Mouse (Mus musculus) lung, embryonic 15.5 days (tissue): ENCODE measurements around the gene Btf3l4. TPM values are rescaled to one million over a fixed set of nuclear protein-coding genes. Genes with fewer than 3 reads are reported as not detected.

Experiments
- ATAC-seq: fragments of 200-750 bp; cut with Nextera tagmentation; 2 replicates; pipeline ENCODE4 v1.8.0; 2017; ENCODE audit warnings: moderate number of reproducible peaks, borderline replicate concordance; ENCODE audit not compliant: low FRiP score, low TSS enrichment; ENCODE audit errors: extremely low read depth
- H3K27ac ChIP-seq: fragments of 300-500 bp; sonication (generic); 2 replicates; pipeline ENCODE4 v1.5.1; 2015; ENCODE audit warnings: moderate library complexity, mild to moderate bottlenecking, inconsistent platforms
- H3K27me3 ChIP-seq: fragments of 300-500 bp; sonication (generic); 2 replicates; pipeline ENCODE4 v1.6.1; 2015; ENCODE audit warnings: inconsistent platforms
- H3K36me3 ChIP-seq: fragments of 300-500 bp; sonication (generic); 2 replicates; pipeline ENCODE4 v1.6.1; 2015; ENCODE audit warnings: inconsistent platforms
- H3K4me1 ChIP-seq: fragments of 300-500 bp; sonication (generic); 2 replicates; pipeline ENCODE4 v1.6.1; 2015; ENCODE audit warnings: inconsistent platforms
- H3K4me2 ChIP-seq: fragments of 300-500 bp; sonication (generic); 2 replicates; pipeline ENCODE4 v1.6.1; 2015; ENCODE audit warnings: inconsistent platforms, mild to moderate bottlenecking, moderate library complexity
- H3K4me3 ChIP-seq: fragments of 300-500 bp; sonication (generic); 2 replicates; pipeline ENCODE4 v1.5.1; 2015; ENCODE audit warnings: mild to moderate bottlenecking, inconsistent platforms
- H3K9ac ChIP-seq: fragments of 300-500 bp; sonication (generic); 2 replicates; pipeline ENCODE4 v1.6.1; 2015; ENCODE audit warnings: inconsistent platforms
- H3K9me3 ChIP-seq: fragments of 300-500 bp; sonication (generic); 2 replicates; pipeline ENCODE4 v1.6.1; 2016; ENCODE audit warnings: inconsistent platforms
- WGBS: fragments of 180-500 bp; shearing (Covaris S2); methylation state at CpG from one replicate; pipeline ENCODE4 v1.1.7; 2015; 5-methylcytosine and 5-hydroxymethylcytosine counted together
- polyA plus RNA-seq: library from polyadenylated mRNA; unstranded; fragments of >200 nt; fragmentation: Nextera tagmentation; extraction: Ambion mirVana; gene quantifications from 2 replicates; pipeline ENCODE4 v1.2.1, GENCODE M21; 2015

Gene Btf3l4
- polyA plus RNA-seq, 1 experiment from 2014 or later: 142 TPM

- Histone ChIP-seq H3K9ac (no peak overlapping the region), H3K27ac (no peak overlapping the region), H3K4me2 (no peak overlapping the region), H3K4me1 (peaks cover 24% of the 10 kb centered on the region), H3K27me3 (no peaks in the 10 kb centered on the region), H3K9me3 (no peaks in the 10 kb centered on the region), H3K4me3 (no peak overlapping the region), H3K36me3 (no peaks in the 10 kb centered on the region)
- no peak for ATAC-seq
- WGBS: 64% methylated on average over 7 of the region's 7 CpGs
These were observed 8.6 kb upstream of the Btf3l4 start for GRCm38 (mm10) chr4:108841920-108842578.

- H3K9ac ChIP-seq: no peak overlapping the region
These were observed 4.6 kb upstream of the Btf3l4 start for GRCm38 (mm10) chr4:108838031-108838430.

GRCm38 (mm10) chr4:108835496-108835895 lies 2.1 kb upstream of the Btf3l4 start:
- no peak for ATAC-seq
- peak overlapping the region; percentile 72 for H3K4me3 ChIP-seq
- 48% methylated on average over 3 of the region's 3 CpGs for WGBS
- peak overlapping the region; percentile 70 for H3K9ac ChIP-seq
- 0 out of 2 replicates have a peak overlapping the region, but pooled peaks have one; percentile 99 for H3K27ac ChIP-seq
- H3K36me3 ChIP-seq: no peaks in the 10 kb centered on the region
- H3K4me2 ChIP-seq: peak overlapping the region; percentile 74
- H3K9me3 ChIP-seq: no peaks in the 10 kb centered on the region
- H3K4me1 ChIP-seq: peaks cover 33% of the 10 kb centered on the region
- no peaks in the 10 kb centered on the region for H3K27me3 ChIP-seq

More at GRCm38 (mm10) chr4:108838031-108838430, 4.6 kb upstream of the Btf3l4 start:
- no peak overlapping the region for H3K27ac ChIP-seq
- H3K4me2 ChIP-seq: no peak overlapping the region
- ATAC-seq: no peak
- peaks cover 24% of the 10 kb centered on the region for H3K4me1 ChIP-seq
- H3K9me3 ChIP-seq: no peaks in the 10 kb centered on the region
- H3K27me3 ChIP-seq: no peaks in the 10 kb centered on the region
- no peaks in the 10 kb centered on the region for H3K36me3 ChIP-seq
- no peak overlapping the region for H3K4me3 ChIP-seq
- 67% methylated on average over 4 of the region's 4 CpGs for WGBS

GRCm38 (mm10) chr4:108834971-108835311 lies 1.5 kb upstream of the Btf3l4 start:
- Histone ChIP-seq H3K4me1 (peaks cover 33% of the 10 kb centered on the region), H3K9ac (peak overlapping the region; percentile 70), H3K36me3 (peaks cover 3% of the 10 kb centered on the region; the same call in 1 of the 2 replicates), H3K9me3 (no peaks in the 10 kb centered on the region), H3K27me3 (no peaks in the 10 kb centered on the region), H3K4me2 (peak overlapping the region; percentile 74), H3K27ac (peak overlapping the region; percentile 99), H3K4me3 (peak overlapping the region; percentile 72)
- under 1% methylated on average over 15 of the region's 15 CpGs for WGBS
- ATAC-seq: no peak

GRCm38 (mm10) chr4:108834115-108834970 lies 929 bp upstream of the Btf3l4 start, which contains the start of gene Txndc12:
Txndc12 (plus strand) TSS chr4:108834601.
- Histone ChIP-seq H3K4me3 (peak within 1 kb of the TSS; percentile 72), H3K27me3 (no peaks in the 10 kb centered on the region), H3K4me2 (peak within 1 kb of the TSS; percentile 74), H3K9me3 (no peaks in the 10 kb centered on the region), H3K36me3 (peaks cover 3% of the 10 kb centered on the region; the same call in 1 of the 2 replicates), H3K9ac (peak within 1 kb of the TSS; percentile 89), H3K27ac (peak within 1 kb of the TSS; percentile 99), H3K4me1 (peaks cover 33% of the 10 kb centered on the region)
- peak; percentile 88 for ATAC-seq
- WGBS: 0% methylated on average over 34 of the region's 34 CpGs

- Histone ChIP-seq H3K27me3 (no peaks in the 10 kb centered on the region), H3K27ac (peak overlapping the region; percentile 99), H3K4me2 (peak overlapping the region; percentile 74), H3K4me3 (peak overlapping the region; percentile 72), H3K9ac (peak overlapping the region; percentile 69), H3K4me1 (peaks cover 33% of the 10 kb centered on the region), H3K9me3 (no peaks in the 10 kb centered on the region), H3K36me3 (peaks cover 7% of the 10 kb centered on the region; the same call in 1 of the 2 replicates)
- ATAC-seq: no peak
- 0% methylated on average over 6 of the region's 6 CpGs for WGBS
These were observed 357 bp upstream of the Btf3l4 start for GRCm38 (mm10) chr4:108833828-108834114.

- peaks cover 30% of the 10 kb centered on the region for H3K36me3 ChIP-seq
- no peak for ATAC-seq
- H3K4me1 ChIP-seq: peaks cover 12% of the 10 kb centered on the region
- H3K27ac ChIP-seq: no peak overlapping the region
- 87% methylated on average over 1 of the region's 1 CpGs for WGBS
- H3K9ac ChIP-seq: no peak overlapping the region
- no peaks in the 10 kb centered on the region for H3K27me3 ChIP-seq
- no peak overlapping the region for H3K4me3 ChIP-seq
- no peaks in the 10 kb centered on the region for H3K9me3 ChIP-seq
- no peak overlapping the region for H3K4me2 ChIP-seq
These were observed 2.7 kb downstream of the Btf3l4 start for GRCm38 (mm10) chr4:108830698-108831097.

GRCm38 (mm10) chr4:108826643-108827042 lies 6.8 kb downstream of the Btf3l4 start:
- WGBS: 79% methylated on average over 2 of the region's 2 CpGs
- Histone ChIP-seq H3K27me3 (no peaks in the 10 kb centered on the region), H3K9ac (no peak overlapping the region), H3K4me2 (no peak overlapping the region), H3K36me3 (peaks cover 62% of the 10 kb centered on the region), H3K4me1 (peaks cover 2% of the 10 kb centered on the region), H3K9me3 (no peaks in the 10 kb centered on the region), H3K4me3 (no peak overlapping the region), H3K27ac (no peak overlapping the region)
- ATAC-seq: no peak

GRCm38 (mm10) chr4:108826096-108826495 lies 7.3 kb downstream of the Btf3l4 start:
- Histone ChIP-seq H3K9me3 (no peaks in the 10 kb centered on the region), H3K27me3 (no peaks in the 10 kb centered on the region), H3K4me1 (no peaks in the 10 kb centered on the region), H3K4me3 (no peak overlapping the region), H3K27ac (no peak overlapping the region), H3K36me3 (peaks cover 66% of the 10 kb centered on the region), H3K9ac (no peak overlapping the region), H3K4me2 (no peak overlapping the region)
- WGBS: 85% methylated on average over 1 of the region's 1 CpGs
- no peak for ATAC-seq

- H3K36me3 ChIP-seq: peaks cover 70% of the 10 kb centered on the region
These were observed 7.7 kb downstream of the Btf3l4 start for GRCm38 (mm10) chr4:108825677-108826076.

GRCm38 (mm10) chr4:108811550-108811949 lies 21.9 kb downstream of the Btf3l4 start:
- H3K27me3 ChIP-seq: no peaks in the 10 kb centered on the region
- no peak overlapping the region for H3K27ac ChIP-seq
- no peaks in the 10 kb centered on the region for H3K4me1 ChIP-seq
- 71% methylated on average over 6 of the region's 6 CpGs for WGBS
- H3K36me3 ChIP-seq: peaks cover 6% of the 10 kb centered on the region
- no peak overlapping the region for H3K4me3 ChIP-seq
- H3K9me3 ChIP-seq: no peaks in the 10 kb centered on the region
- no peak overlapping the region for H3K9ac ChIP-seq
- H3K4me2 ChIP-seq: no peak overlapping the region
- no peak for ATAC-seq

More at GRCm38 (mm10) chr4:108825677-108826076, 7.7 kb downstream of the Btf3l4 start:
- Histone ChIP-seq H3K9me3 (no peaks in the 10 kb centered on the region), H3K9ac (no peak overlapping the region), H3K27me3 (no peaks in the 10 kb centered on the region), H3K27ac (no peak overlapping the region), H3K4me3 (no peak overlapping the region), H3K4me1 (no peaks in the 10 kb centered on the region), H3K4me2 (no peak overlapping the region)
- WGBS: 88% methylated on average over 3 of the region's 3 CpGs
- no peak for ATAC-seq

- 63% methylated on average over 4 of the region's 4 CpGs for WGBS
- H3K27me3 ChIP-seq: no peaks in the 10 kb centered on the region
- ATAC-seq: no peak
- no peak overlapping the region for H3K4me2 ChIP-seq
- no peaks in the 10 kb centered on the region for H3K9me3 ChIP-seq
- H3K4me1 ChIP-seq: no peaks in the 10 kb centered on the region
- no peak overlapping the region for H3K9ac ChIP-seq
- no peak overlapping the region for H3K4me3 ChIP-seq
- peaks cover 6% of the 10 kb centered on the region for H3K36me3 ChIP-seq
- no peak overlapping the region for H3K27ac ChIP-seq
These were observed 22.3 kb downstream of the Btf3l4 start for GRCm38 (mm10) chr4:108811142-108811541.
